Mouse (Mus musculus) C2C12 (cell line): ENCODE measurements at regions not wholly inside any gene's neighbourhood (a gene's known extent, or its start where the extent isn't known, plus 50 kb on each side); places are given as distances from the start of the nearest gene placed in this dataset.

Experiments used
- CTCF ChIP-seq: IDR thresholded peaks from one replicate; pipeline ENCODE4 v1.5.1; 2011; ENCODE audit not compliant: control insufficient read depth, insufficient read depth, insufficient read length
- MAX ChIP-seq: IDR thresholded peaks from one replicate; pipeline ENCODE4 v1.6.1; 2011; ENCODE audit warnings: mild to moderate bottlenecking, control low read depth
- MYOD1 ChIP-seq: IDR thresholded peaks from one replicate; pipeline ENCODE4 v1.6.1; 2011; ENCODE audit warnings: low read depth; ENCODE audit not compliant: control insufficient read depth, insufficient read length

DNA sequence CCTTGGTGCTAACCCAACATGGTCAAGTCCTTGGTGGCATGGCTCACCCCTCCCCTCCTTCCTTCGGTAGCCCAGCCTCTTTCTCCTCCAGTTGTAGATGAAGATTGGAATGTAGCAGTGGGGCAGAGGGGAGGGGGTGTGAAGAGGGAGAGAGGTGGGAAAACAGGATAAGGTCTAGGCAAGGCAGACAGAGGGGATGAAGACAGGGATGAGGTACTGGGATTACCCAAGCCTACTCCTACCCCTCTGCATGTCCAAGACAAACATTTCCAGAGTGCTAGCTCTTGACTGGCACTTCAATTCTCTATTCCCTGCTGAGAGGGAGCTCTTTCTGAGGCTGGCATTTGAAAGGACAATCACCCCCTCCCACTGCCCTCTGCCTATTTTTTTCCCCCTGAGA lies 81.5 kb upstream of the Olfm4 start:
- TF ChIP-seq CTCF (no peak), MYOD1 (no peak), MAX (no peak)
